Mouse (Mus musculus) liver, embryonic 16.5 days (tissue): ENCODE results near the gene Dusp9. TPM values are rescaled to one million over a fixed set of nuclear protein-coding genes. Genes with fewer than 3 reads are reported as not detected.

Experiments used
- ATAC-seq: fragments of 200-750 bp; cut with Nextera tagmentation; 2 replicates; pipeline ENCODE4 v1.8.0; 2017; ENCODE audit warnings: low read depth, mild to moderate bottlenecking, moderate number of reproducible peaks, moderate library complexity
- H3K27ac ChIP-seq: fragments of 300-500 bp; sonication (generic); 2 replicates; pipeline ENCODE4 v1.5.1; 2014; ENCODE audit warnings: mild to moderate bottlenecking, low read length
- H3K27me3 ChIP-seq: fragments of 300-500 bp; sonication (generic); 2 replicates; pipeline ENCODE4 v1.6.1; 2014; ENCODE audit warnings: low read depth, low read length, mixed read lengths; ENCODE audit not compliant: control insufficient read depth, insufficient read depth
- H3K36me3 ChIP-seq: fragments of 300-500 bp; sonication (generic); 2 replicates; pipeline ENCODE4 v1.6.1; 2014; ENCODE audit warnings: mild to moderate bottlenecking; ENCODE audit not compliant: control insufficient read depth, insufficient read depth
- H3K4me1 ChIP-seq: fragments of 300-500 bp; sonication (generic); 2 replicates; pipeline ENCODE4 v1.6.1; 2014; ENCODE audit warnings: low read depth, low read length, mixed read lengths; ENCODE audit not compliant: control insufficient read depth
- H3K4me2 ChIP-seq: fragments of 300-500 bp; sonication (generic); 2 replicates; pipeline ENCODE4 v1.6.1; 2014; ENCODE audit warnings: low read depth, low read length, mixed read lengths
- H3K4me3 ChIP-seq: fragments of 300-500 bp; sonication (generic); 2 replicates; pipeline ENCODE4 v1.5.1; 2014; ENCODE audit warnings: low read depth, mild to moderate bottlenecking, low read length
- H3K9ac ChIP-seq: fragments of 300-500 bp; sonication (generic); 2 replicates; pipeline ENCODE4 v1.6.1; 2014; ENCODE audit warnings: low read depth, low read length
- H3K9me3 ChIP-seq: fragments of 300-500 bp; sonication (generic); replicated peaks from 2 replicates; pipeline ENCODE4 v1.6.1; 2016; ENCODE audit warnings: low read length; ENCODE audit not compliant: control insufficient read depth
- WGBS: fragments of 180-500 bp; shearing (Covaris S2); extraction: QIAGEN DNeasy Blood & Tissue Kit; methylation state at CpG from one replicate; pipeline ENCODE4 v1.1.7; 2014; ENCODE audit not compliant: insufficient replicate concordance; 5-methylcytosine and 5-hydroxymethylcytosine counted together
- polyA plus RNA-seq: library from polyadenylated mRNA; unstranded; fragments of >200 nt; fragmentation: Nextera tagmentation; extraction: Ambion mirVana; gene quantifications from 2 replicates; pipeline ENCODE4 v1.2.1, GENCODE M21; 2015

The Dusp9 gene
- polyA plus RNA-seq, 1 experiment from 2014 or later = 21.3 TPM

DNA sequence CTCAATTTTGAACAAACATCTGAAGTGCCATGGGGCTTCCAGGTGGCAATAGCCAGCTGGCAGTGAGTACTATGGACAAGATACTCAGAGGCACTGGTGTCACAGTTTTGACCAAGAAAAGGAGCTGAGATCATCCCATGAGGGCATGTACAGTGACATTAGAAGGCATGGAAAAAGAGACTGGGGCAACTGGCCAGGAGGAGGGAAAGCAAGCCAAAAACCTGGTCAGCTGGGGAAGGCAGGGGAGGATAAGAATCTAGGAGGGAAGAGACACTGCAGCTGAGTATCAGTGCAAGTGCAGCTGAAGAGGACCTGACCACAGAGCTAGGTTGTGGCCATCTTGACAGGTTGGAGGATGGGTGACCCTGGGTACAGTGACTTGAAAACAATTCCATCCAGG lies 12.2 kb upstream of the Dusp9 start:
- Histone ChIP-seq H3K27me3 (no peaks in the 10 kb centered on the region; the same call in 1 of the 2 replicates), H3K27ac (no peak overlapping the region), H3K9ac (no peak overlapping the region), H3K9me3 (no peaks in the 10 kb centered on the region), H3K4me1 (no peaks in the 10 kb centered on the region), H3K36me3 (no peaks in the 10 kb centered on the region), H3K4me3 (no peak overlapping the region), H3K4me2 (no peak overlapping the region)
- ATAC-seq = no peak

DNA sequence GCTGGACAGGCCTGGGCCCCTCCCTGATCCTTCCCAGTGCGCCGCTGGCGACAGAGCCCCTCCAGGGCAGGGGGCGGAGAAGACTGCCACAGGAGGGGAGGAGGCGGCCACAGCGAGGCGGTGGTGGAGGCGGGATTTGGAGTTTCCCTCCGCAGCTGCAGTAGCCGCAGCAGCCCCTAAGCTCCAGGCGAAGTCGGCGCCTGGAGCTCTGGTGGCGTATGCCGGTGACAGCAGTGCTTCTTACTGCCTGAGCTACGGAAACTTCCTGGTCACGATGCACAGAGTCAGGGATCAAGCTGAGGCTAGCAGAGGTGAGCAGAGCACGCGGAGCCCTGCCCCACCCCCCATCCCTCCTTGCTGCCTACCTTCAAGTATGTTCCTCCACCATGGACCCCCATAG lies 3.8 kb upstream of the Dusp9 start:
- no peak overlapping the region for H3K27ac ChIP-seq
- WGBS = 20% methylated on average over 19 of the region's 19 CpGs
- H3K27me3 ChIP-seq = peaks cover 61% of the 10 kb centered on the region
- H3K4me3 ChIP-seq = no peak overlapping the region
- H3K4me1 ChIP-seq = no peaks in the 10 kb centered on the region
- H3K9me3 ChIP-seq = no peaks in the 10 kb centered on the region
- H3K4me2 ChIP-seq = 0 out of 2 replicates have a peak overlapping the region, but pooled peaks have one; percentile 9
- no peaks in the 10 kb centered on the region for H3K36me3 ChIP-seq
- no peak overlapping the region for H3K9ac ChIP-seq
- ATAC-seq = no peak

DNA sequence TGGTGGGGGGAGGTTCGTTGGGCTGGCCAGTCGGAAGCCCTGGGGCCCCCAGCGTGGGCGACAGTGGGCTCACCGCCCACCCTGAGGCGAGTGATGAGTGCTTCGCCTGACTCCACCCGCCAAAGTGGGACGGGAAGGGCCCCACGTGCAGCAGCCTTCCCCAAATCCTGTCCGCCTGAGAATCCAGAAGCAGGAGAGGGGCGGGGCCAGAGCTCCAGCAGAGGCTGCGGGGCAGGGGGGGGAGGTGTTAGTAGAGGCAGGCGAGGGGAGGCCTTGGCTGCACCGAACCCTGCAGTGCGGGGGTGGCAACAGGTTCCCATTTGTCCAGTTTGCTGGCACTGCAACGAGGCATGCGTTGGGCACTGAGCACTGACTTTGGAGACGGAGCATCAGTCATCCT lies 1.8 kb upstream of the Dusp9 start:
- ATAC-seq = no peak
- no peaks in the 10 kb centered on the region for H3K36me3 ChIP-seq
- no peak overlapping the region for H3K27ac ChIP-seq
- no peaks in the 10 kb centered on the region for H3K4me1 ChIP-seq
- H3K27me3 ChIP-seq = peaks cover 71% of the 10 kb centered on the region
- no peaks in the 10 kb centered on the region for H3K9me3 ChIP-seq
- H3K4me3 ChIP-seq = no peak overlapping the region
- WGBS = 24% methylated on average over 19 of the region's 19 CpGs
- H3K4me2 ChIP-seq = peak overlapping the region; percentile 51
- no peak overlapping the region for H3K9ac ChIP-seq

DNA sequence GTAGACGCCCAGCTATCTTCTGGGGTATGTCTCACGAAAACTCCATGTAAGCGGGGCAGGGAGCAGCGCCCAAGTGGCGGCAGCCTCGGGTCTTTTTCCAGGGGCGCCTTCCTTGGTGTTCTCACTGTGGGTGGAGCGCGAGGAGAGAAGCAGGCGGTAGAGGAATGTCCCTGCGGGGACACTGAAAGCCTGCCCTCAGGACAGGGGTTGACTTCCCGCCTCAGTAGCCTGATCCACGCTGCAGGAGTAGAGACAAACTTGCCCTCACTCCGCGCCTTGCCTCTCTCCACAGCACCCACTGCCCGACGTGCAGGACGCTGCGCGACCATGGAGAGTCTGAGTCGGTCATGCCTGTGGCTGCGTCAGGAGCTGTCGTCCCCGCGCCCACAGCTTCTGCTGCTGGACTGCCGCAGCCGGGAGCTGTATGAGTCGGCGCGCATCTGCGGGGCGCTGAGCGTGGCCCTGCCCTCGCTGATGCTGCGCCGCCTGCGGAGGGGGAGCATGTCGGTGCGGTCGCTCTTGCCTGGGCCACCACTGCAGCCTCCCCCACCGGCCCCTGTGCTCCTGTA lies 766 bp downstream of the Dusp9 start:
- Histone ChIP-seq H3K9me3 (no peaks in the 10 kb centered on the region), H3K27me3 (peaks cover 61% of the 10 kb centered on the region), H3K4me1 (no peaks in the 10 kb centered on the region), H3K27ac (no peak overlapping the region), H3K9ac (no peak overlapping the region; the same call in 1 of the 2 replicates), H3K4me3 (peak overlapping the region; percentile 49), H3K4me2 (peak overlapping the region; percentile 50), H3K36me3 (no peaks in the 10 kb centered on the region)
- 21% methylated on average over 40 of the region's 41 CpGs for WGBS
- no peak for ATAC-seq

DNA sequence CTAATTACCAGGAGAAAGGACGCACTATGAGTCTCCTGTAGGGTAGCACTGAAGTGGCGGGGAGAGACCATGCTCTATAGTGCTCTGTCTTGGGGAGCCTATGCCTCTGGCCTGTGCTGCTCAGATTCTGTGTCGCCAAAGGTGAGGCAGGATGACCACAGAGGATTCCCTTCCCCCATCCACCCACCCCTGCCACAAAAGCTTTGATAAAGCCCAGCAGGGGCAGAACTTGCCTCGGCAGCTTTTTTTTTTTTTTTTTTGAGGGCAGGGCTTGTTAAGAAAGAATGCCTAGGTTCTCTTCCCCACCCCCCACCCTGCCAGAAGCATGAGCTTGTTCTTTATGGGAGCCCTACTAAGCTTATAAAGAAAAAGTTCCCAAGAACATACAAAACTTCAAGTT lies 5.9 kb downstream of the Dusp9 start:
- no peak for ATAC-seq

DNA sequence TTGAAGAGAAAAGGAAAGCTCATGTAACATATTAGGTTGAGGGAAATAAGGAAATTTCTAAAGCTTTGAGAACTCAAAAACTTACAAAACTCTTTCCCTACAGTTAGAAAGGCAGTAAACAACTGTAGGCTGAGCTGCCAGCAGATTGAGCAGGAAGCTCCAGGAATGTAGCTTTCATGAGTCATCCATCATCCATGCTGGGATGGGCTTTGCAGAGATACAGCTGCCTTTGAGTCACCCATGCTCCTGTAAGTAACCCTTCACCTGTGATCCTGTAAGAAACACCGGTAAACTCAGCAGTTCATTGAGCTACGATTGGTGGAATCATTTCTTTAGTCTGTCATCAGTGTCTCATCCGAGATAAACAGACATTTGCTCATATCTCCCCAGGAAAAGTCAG lies 11.7 kb downstream of the Dusp9 start:
- Histone ChIP-seq H3K27ac (no peak overlapping the region), H3K36me3 (no peaks in the 10 kb centered on the region), H3K27me3 (no peaks in the 10 kb centered on the region; the same call in 1 of the 2 replicates), H3K4me3 (no peak overlapping the region), H3K9me3 (no peaks in the 10 kb centered on the region), H3K4me2 (no peak overlapping the region), H3K9ac (no peak overlapping the region), H3K4me1 (no peaks in the 10 kb centered on the region)
- no peak for ATAC-seq
- 56% methylated on average over 3 of the region's 3 CpGs for WGBS

More for the DNA sequence above, 5.9 kb downstream of the Dusp9 start:
- no peaks in the 10 kb centered on the region for H3K4me1 ChIP-seq
- H3K9ac ChIP-seq = no peak overlapping the region
- H3K4me3 ChIP-seq = no peak overlapping the region
- no peak overlapping the region for H3K4me2 ChIP-seq
- 33% methylated on average over 4 of the region's 4 CpGs for WGBS
- no peak overlapping the region for H3K27ac ChIP-seq
- no peaks in the 10 kb centered on the region for H3K9me3 ChIP-seq
- no peaks in the 10 kb centered on the region for H3K36me3 ChIP-seq
- peaks cover 13% of the 10 kb centered on the region for H3K27me3 ChIP-seq

DNA sequence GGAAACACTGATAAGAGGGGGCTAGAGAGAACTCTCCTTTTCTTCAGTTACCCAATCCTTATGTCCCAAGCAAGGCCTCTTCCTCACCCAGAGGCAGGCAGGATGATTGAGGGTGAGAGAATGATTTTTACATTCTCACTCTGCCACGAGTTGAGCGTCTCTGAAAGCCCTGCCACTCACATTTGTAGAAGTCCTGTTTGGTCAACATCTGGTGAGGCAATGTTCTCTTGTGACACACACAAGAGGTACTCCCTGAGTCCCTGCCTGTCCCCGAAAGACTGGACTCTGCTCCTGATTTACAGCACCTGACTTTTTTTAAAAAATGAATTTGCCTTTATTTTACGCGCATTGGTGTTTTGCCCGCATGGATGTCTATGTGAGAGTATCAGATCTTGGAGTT lies 14.2 kb downstream of the Dusp9 start:
- Histone ChIP-seq H3K4me3 (no peak overlapping the region), H3K27ac (no peak overlapping the region)
- WGBS = 66% methylated on average over 6 of the region's 6 CpGs

DNA sequence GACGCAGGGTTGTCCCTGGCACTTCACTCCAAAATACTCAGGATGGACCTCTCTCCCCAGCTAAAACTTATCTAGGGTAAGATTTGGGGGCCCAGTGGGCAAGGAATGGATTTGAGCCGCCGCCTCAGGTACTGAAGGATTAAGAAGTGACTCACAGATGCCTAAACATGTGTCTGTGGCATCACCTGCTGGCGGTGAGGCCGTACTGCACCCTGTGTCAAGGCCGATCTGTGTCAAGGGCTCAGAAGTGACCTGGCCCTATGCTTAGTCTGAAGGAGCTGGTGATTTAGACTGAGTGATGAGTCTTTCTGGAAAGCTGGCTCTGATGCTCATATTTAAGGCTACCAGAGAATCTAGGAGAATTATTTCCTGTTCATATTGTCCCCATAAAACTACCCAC lies 15.0 kb downstream of the Dusp9 start:
- Histone ChIP-seq H3K36me3 (no peaks in the 10 kb centered on the region), H3K9ac (no peak overlapping the region), H3K9me3 (no peaks in the 10 kb centered on the region), H3K27ac (no peak overlapping the region), H3K4me2 (no peak overlapping the region), H3K4me1 (no peaks in the 10 kb centered on the region), H3K27me3 (no peaks in the 10 kb centered on the region; the same call in 1 of the 2 replicates), H3K4me3 (no peak overlapping the region)
- no peak; the same call in 1 of the 2 replicates for ATAC-seq
- WGBS = 21% methylated on average over 6 of the region's 6 CpGs

More for the DNA sequence above, 14.2 kb downstream of the Dusp9 start:
- Histone ChIP-seq H3K36me3 (no peaks in the 10 kb centered on the region), H3K4me1 (no peaks in the 10 kb centered on the region), H3K9ac (no peak overlapping the region), H3K27me3 (no peaks in the 10 kb centered on the region; the same call in 1 of the 2 replicates), H3K4me2 (no peak overlapping the region), H3K9me3 (no peaks in the 10 kb centered on the region)
- peak; percentile 51 for ATAC-seq

DNA sequence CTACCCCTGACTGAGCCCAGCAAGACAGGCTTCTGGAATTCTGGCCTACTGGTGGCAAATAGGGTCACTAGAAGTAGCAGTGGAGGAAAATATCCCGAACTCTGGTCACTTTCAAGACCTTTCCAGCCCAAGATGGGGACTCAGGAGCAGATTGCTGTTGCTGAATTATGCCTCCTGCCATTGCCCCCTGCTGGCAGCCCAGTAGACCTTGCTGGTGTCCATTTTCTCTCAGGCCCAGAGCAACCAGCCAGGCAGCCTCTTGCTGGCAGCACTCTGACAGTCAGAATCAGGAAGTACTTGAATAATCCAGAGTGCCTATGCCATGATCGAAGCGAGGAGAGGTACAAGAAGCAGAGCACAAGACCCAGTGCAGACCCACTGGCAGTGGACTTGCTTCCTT lies 16.3 kb downstream of the Dusp9 start:
- Histone ChIP-seq H3K9ac (no peak overlapping the region), H3K27me3 (peaks cover 6% of the 10 kb centered on the region), H3K4me2 (no peak overlapping the region), H3K27ac (no peak overlapping the region), H3K36me3 (no peaks in the 10 kb centered on the region), H3K9me3 (no peaks in the 10 kb centered on the region), H3K4me1 (no peaks in the 10 kb centered on the region), H3K4me3 (no peak overlapping the region)
- ATAC-seq = no peak
- WGBS = 23% methylated on average over 3 of the region's 3 CpGs
